Mouse (Mus musculus): ENCODE results near the gene Zfp69. TPM values are rescaled to one million over a fixed set of nuclear protein-coding genes. Genes with fewer than 3 reads are reported as not detected.

The Zfp69 gene
- polyA plus RNA-seq, 1 experiment: 1.9 TPM

- DNase-seq: peak in 1 of 2 experiments; percentile 26
- TF ChIP-seq POLR2A (IDR thresholded peaks at IDR 0.05; ENCODE audit: borderline replicate concordance, insufficient read depth, low read length): no peak
- TF ChIP-seq CTCF (IDR thresholded peaks at IDR 0.05; ENCODE audit: borderline replicate concordance, insufficient read depth, low read depth, low read length): no peak
- peaks cover 49% of the 10 kb centered on the region for H3K4me1 ChIP-seq (ENCODE audit: control insufficient read depth, insufficient read depth, low read length)
- no peaks in the 10 kb centered on the region for H3K27me3 ChIP-seq (ENCODE audit: control insufficient read depth, insufficient read depth, low read length)
- H3K4me3 ChIP-seq (replicated peaks; ENCODE audit: insufficient read depth, low read depth, low read length): no peak overlapping the region
- no peak overlapping the region for H3K27ac ChIP-seq (ENCODE audit: insufficient read depth, low read length)
- 46% methylated on average over 13 of the region's 13 CpGs for WGBS
These were observed 66.0 kb downstream of the Zfp69 start for GRCm38 (mm10) chr4:120885208-120886120.

GRCm38 (mm10) chr4:120882002-120882625, 69.4 kb downstream of the Zfp69 start:
- no peak overlapping the region for H3K4me3 ChIP-seq (replicated peaks; ENCODE audit: insufficient read depth, low read depth, low read length)
- H3K4me1 ChIP-seq (ENCODE audit: control insufficient read depth, insufficient read depth, low read length): peaks cover 40% of the 10 kb centered on the region
- no peaks in the 10 kb centered on the region for H3K27me3 ChIP-seq (ENCODE audit: control insufficient read depth, insufficient read depth, low read length)
- TF ChIP-seq POLR2A (IDR thresholded peaks at IDR 0.05; ENCODE audit: borderline replicate concordance, insufficient read depth, low read length) (no peak), CTCF (IDR thresholded peaks at IDR 0.05; ENCODE audit: borderline replicate concordance, insufficient read depth, low read depth, low read length) (no peak)
- WGBS: 54% methylated on average over 5 of the region's 5 CpGs
- no peak overlapping the region for H3K27ac ChIP-seq (ENCODE audit: insufficient read depth, low read length)
- DNase-seq: peak in 1 of 2 experiments; percentile 7

GRCm38 (mm10) chr4:120880731-120881432, 70.6 kb downstream of the Zfp69 start:
- WGBS: 51% methylated on average over 6 of the region's 6 CpGs
- no peak for DNase-seq
- Histone ChIP-seq H3K4me3 (replicated peaks; ENCODE audit: insufficient read depth, low read depth, low read length) (no peak overlapping the region), H3K4me1 (ENCODE audit: control insufficient read depth, insufficient read depth, low read length) (peaks cover 32% of the 10 kb centered on the region), H3K27me3 (ENCODE audit: control insufficient read depth, insufficient read depth, low read length) (no peaks in the 10 kb centered on the region), H3K27ac (ENCODE audit: insufficient read depth, low read length) (no peak overlapping the region)
- TF ChIP-seq CTCF (IDR thresholded peaks at IDR 0.05; ENCODE audit: borderline replicate concordance, insufficient read depth, low read depth, low read length): no peak
- TF ChIP-seq POLR2A (IDR thresholded peaks at IDR 0.05; ENCODE audit: borderline replicate concordance, insufficient read depth, low read length): no peak

Other genes with a start within 250 kb of the Zfp69 start
- gene Kcnq4, start 203.1 kb downstream of the Zfp69 start, polyA plus RNA-seq (2012; rRNA removed): 12.4 and 15.2 TPM in 2 replicates
- 150 and 172 TPM in 2 replicates for gene Nfyc, start 120.1 kb downstream of the Zfp69 start, polyA plus RNA-seq (2012; rRNA removed)
- 104 and 118 TPM in 2 replicates for gene Rims3, start 96.9 kb downstream of the Zfp69 start, polyA plus RNA-seq (2012; rRNA removed)
- gene Exo5, start 26.7 kb downstream of the Zfp69 start, polyA plus RNA-seq (2012; rRNA removed): 9.4 and 10.1 TPM in 2 replicates
- gene Smap2, start 65.5 kb upstream of the Zfp69 start, polyA plus RNA-seq (2012; rRNA removed): 82.0 and 90.6 TPM in 2 replicates
- 10.0 and 11.1 TPM in 2 replicates for gene Col9a2, start 87.7 kb upstream of the Zfp69 start, polyA plus RNA-seq (2012; rRNA removed)
- gene Zmpste24, start 146.5 kb upstream of the Zfp69 start, polyA plus RNA-seq (2012; rRNA removed): 24.5 and 25.3 TPM in 2 replicates
- 0.16 TPM in 2 replicates for gene Tmco2, start 157.5 kb upstream of the Zfp69 start, polyA plus RNA-seq (2012; rRNA removed)

All from cerebellum, adult 2 months (tissue).